Mouse (Mus musculus): ENCODE results near the gene Kif5c.

Gene Kif5c

GRCm38 (mm10) chr2:49748628-49749342 lies 129.7 kb downstream of the Kif5c start:
- DNase-seq = peak; percentile 22

GRCm38 (mm10) chr2:49749730-49750576 lies 130.9 kb downstream of the Kif5c start:
- no peak for DNase-seq

- DNase-seq = no peak
Measured at GRCm38 (mm10) chr2:49751544-49752210, 132.6 kb downstream of the Kif5c start.

GRCm38 (mm10) chr2:49752211-49752607 lies 133.1 kb downstream of the Kif5c start:
- no peak for DNase-seq

- no peak for DNase-seq
Measured at GRCm38 (mm10) chr2:49753062-49753461, 134.0 kb downstream of the Kif5c start.

GRCm38 (mm10) chr2:49755054-49755453 lies 136.0 kb downstream of the Kif5c start:
- DNase-seq = no peak

GRCm38 (mm10) chr2:49757616-49758015 lies 138.5 kb downstream of the Kif5c start:
- DNase-seq = no peak

GRCm38 (mm10) chr2:49764331-49764946 lies 145.3 kb downstream of the Kif5c start:
- DNase-seq = peak; percentile 78

GRCm38 (mm10) chr2:49768916-49769315 lies 149.8 kb downstream of the Kif5c start:
- DNase-seq = peak; percentile 74

- DNase-seq = peak; percentile 73
Measured at GRCm38 (mm10) chr2:49770440-49770839, 151.3 kb downstream of the Kif5c start.

- no peak for DNase-seq
Measured at GRCm38 (mm10) chr2:49771172-49771571, 152.1 kb downstream of the Kif5c start.

- no peak for DNase-seq
Measured at GRCm38 (mm10) chr2:49773194-49773931, 154.3 kb downstream of the Kif5c start.

GRCm38 (mm10) chr2:49774180-49774579 lies 155.1 kb downstream of the Kif5c start:
- no peak for DNase-seq

GRCm38 (mm10) chr2:49775187-49775586 lies 156.1 kb downstream of the Kif5c start:
- no peak for DNase-seq

GRCm38 (mm10) chr2:49775735-49776134 lies 156.6 kb downstream of the Kif5c start:
- DNase-seq = peak; percentile 22

- no peak for DNase-seq
Measured at GRCm38 (mm10) chr2:49776407-49776806, 157.3 kb downstream of the Kif5c start.

- DNase-seq = peak; percentile 32
Measured at GRCm38 (mm10) chr2:49787376-49788050, 168.4 kb downstream of the Kif5c start, which contains the start of gene Lypd6b. Gene Lypd6b, plus strand, starts transcription at chr2:49787688.

GRCm38 (mm10) chr2:49788051-49788418 lies 168.9 kb downstream of the Kif5c start:
- no peak for DNase-seq

GRCm38 (mm10) chr2:49788643-49789042 lies 169.5 kb downstream of the Kif5c start:
- DNase-seq = no peak

- no peak for DNase-seq
Measured at GRCm38 (mm10) chr2:49789078-49789477, 170.0 kb downstream of the Kif5c start.

GRCm38 (mm10) chr2:49789504-49789903 lies 170.4 kb downstream of the Kif5c start:
- no peak for DNase-seq

Measured in kidney, adult 9 months (tissue).